ENCODE assay signal across 8 mouse cellular contexts in the genomic region with DNA sequence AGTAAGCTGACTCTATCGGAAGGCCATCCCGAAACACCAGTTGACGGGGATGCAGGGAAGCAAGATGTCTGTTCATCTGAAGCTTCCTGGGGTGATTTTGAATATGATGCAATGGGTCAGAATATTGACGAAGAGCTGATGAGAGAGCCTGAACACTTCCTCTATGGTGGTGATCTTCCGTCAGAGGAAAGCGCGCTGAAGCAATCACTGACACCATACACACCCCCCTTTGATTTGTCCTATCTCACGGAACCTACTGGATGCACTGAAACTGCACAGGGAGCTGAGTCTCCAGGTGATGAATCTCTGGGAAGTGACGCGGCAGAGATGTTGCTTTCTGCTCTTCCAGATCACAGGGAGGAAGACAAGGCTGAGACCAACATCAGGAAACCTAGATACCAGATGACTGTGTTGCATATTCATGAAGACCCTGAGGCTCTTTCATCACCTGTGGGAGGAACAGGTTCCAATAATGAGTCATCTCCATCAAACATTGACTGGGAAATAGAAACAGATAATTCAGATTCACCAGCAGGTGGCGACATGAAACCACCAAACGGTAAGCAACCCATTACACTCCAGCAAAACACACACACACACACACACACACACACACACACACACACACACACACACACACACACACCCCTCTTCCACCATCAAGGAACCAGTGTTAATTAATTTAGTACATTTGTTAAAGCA.
DNase-seq lines count a peak whose midpoint lies in the region; ATAC-seq and TF ChIP-seq lines count a peak whose summit lies in the region.

No protein-coding gene starts in this region.

- no peaks in the 10 kb centered on the region for H3K36me3 ChIP-seq in lung, embryonic 14.5 days (ENCODE audit: insufficient read depth)

- H3K4me2 ChIP-seq in lung, embryonic 14.5 days, result no peak overlapping the region

- no peaks in the 10 kb centered on the region for H3K4me1 ChIP-seq in lung, embryonic 14.5 days (ENCODE audit: insufficient read depth)

- ATAC-seq in CD4-positive, CD25-positive, alpha-beta regulatory T cell, adult 4 months, result no peak
- 0 out of 2 replicates have a peak, but pooled peaks have one; percentile 47 for ATAC-seq in erythroblast, adult 5-6 weeks (replicated peaks; ENCODE audit: low FRiP score, poor library complexity, severe bottlenecking)
- ATAC-seq in lung, embryonic 14.5 days (ENCODE audit: insufficient read depth), result no peak

- peak; percentile 77 for TF ChIP-seq CTCF in lung, embryonic 14.5 days (IDR thresholded peaks at IDR 0.05; ENCODE audit: low read depth)

- DNase-seq in CD4-positive, CD25-positive, alpha-beta regulatory T cell, adult 2 months (ENCODE audit: low read depth, low spot score), result peak; percentile 68
- peak; percentile 51 for DNase-seq in urinary bladder, postnatal 25 days (ENCODE audit: low spot score)
- no peak for DNase-seq in urinary bladder, postnatal 10 days (ENCODE audit: low spot score)
- DNase-seq in kidney, adult 9 months, result peak; percentile 56
- peak; percentile 71 for DNase-seq in lung, embryonic 14.5 days
- DNase-seq in retina, postnatal 7 days (ENCODE audit: low read depth, low spot score), result peak; percentile 31

- H3K9me3 ChIP-seq in lung, embryonic 14.5 days (ENCODE audit: low read depth, low read length), result no peaks in the 10 kb centered on the region

- WGBS in lung, embryonic 14.5 days, result 61% methylated on average over 12 of the region's 12 CpGs

- H3K9ac ChIP-seq in lung, embryonic 14.5 days, result no peak overlapping the region

- H3K27me3 ChIP-seq in lung, embryonic 14.5 days (ENCODE audit: insufficient read depth, low read length), result no peaks in the 10 kb centered on the region

- H3K4me3 ChIP-seq in lung, embryonic 14.5 days (ENCODE audit: low read depth, low read length), result no peak overlapping the region

- H3K27ac ChIP-seq in lung, embryonic 14.5 days (ENCODE audit: low read depth), result no peak overlapping the region
